Mouse (Mus musculus) adrenal gland, adult 10 weeks (tissue): Measurements from ENCODE around the gene Rpl13a. TPM values are rescaled to one million over a fixed set of nuclear protein-coding genes. Genes with fewer than 3 reads are reported as not detected.

Experiments
- polyA plus RNA-seq: library from polyadenylated mRNA; stranded (reverse); fragments of 350-450 nt; fragmentation: Illumina TruSeq; extraction: RNeasy Lipid Tissue Mini Kit (QIAGEN cat#74804); gene quantifications from one replicate; pipeline ENCODE4 v1.2.3, GENCODE M21; 2014; ENCODE audit warnings: low read depth, low replicate concordance

Gene Rpl13a
- polyA plus RNA-seq = 287 TPM

DNA sequence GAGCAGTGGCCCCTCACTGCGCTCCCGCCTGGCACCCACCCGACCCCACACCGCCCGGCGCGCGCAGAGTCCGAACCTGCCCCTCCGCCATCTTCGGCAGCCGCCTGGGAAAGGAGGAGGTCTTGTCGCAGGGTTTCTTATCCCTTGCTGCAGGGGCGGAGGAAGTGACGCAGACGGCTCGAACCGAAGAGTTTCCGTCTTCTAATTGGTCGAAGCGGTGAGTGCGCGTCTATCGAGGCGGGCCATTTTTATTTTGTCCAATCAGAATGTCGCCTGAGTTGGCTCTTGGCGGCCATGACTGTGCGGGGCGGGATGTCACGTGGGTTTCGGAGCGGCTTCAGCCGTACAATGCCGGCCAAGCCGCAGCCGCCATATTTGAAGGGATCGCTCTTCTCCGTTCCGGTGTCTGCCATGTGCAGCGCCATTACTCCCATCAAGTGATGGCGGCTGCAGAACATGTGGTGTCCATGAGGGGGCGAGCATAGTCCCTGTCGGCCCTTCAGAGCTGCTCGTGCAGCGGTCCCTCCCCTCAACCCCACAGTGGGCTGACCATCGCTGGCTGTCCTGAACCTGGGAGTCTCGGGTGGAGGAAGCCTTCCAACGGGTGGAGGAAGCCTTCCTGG is at the start of gene Rpl13a:
Gene Rpl13a (minus strand): TSS at position 138 of the 623 bp plus-strand sequence.

DNA sequence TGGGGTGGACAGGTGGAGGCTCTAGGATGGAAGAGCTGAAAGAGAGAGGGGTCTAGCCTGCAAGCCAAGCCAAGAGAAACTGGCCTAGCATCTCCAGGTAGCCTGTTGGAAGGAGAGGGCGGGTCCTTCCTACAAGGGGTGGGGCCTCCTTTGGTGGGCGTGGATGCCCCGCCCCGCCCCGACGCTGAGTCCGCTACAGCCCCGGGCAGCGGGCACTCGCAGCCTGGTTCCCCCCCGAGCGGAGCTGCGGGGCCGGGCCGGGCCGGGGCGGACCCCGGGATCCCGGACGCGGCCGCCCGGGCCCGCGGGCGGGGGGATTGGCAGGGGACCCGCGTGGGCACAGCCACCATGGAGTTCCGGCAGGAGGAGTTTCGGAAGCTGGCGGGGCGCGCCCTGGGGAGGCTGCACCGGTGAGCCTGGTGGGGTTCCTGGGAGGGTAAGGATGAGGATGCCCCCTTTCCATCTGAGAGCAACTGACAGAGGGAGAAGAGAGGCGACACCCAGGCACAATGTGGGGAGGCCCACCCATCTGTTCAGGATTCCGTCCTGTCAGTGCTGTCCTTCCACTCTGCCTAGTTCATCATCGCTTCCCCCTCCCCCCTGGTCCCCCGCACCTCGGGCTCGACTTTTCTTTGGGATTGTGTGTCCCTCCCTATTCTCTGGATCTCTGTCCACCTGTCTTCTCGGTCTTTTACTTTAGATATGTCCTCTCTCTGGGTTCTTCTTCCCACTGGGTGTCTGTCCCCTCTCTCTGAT is 35.4 kb upstream of the Rpl13a start, which contains the start of gene Slc17a7:
Gene Slc17a7 (plus strand): TSS at position 215 of the 756 bp plus-strand sequence.

DNA sequence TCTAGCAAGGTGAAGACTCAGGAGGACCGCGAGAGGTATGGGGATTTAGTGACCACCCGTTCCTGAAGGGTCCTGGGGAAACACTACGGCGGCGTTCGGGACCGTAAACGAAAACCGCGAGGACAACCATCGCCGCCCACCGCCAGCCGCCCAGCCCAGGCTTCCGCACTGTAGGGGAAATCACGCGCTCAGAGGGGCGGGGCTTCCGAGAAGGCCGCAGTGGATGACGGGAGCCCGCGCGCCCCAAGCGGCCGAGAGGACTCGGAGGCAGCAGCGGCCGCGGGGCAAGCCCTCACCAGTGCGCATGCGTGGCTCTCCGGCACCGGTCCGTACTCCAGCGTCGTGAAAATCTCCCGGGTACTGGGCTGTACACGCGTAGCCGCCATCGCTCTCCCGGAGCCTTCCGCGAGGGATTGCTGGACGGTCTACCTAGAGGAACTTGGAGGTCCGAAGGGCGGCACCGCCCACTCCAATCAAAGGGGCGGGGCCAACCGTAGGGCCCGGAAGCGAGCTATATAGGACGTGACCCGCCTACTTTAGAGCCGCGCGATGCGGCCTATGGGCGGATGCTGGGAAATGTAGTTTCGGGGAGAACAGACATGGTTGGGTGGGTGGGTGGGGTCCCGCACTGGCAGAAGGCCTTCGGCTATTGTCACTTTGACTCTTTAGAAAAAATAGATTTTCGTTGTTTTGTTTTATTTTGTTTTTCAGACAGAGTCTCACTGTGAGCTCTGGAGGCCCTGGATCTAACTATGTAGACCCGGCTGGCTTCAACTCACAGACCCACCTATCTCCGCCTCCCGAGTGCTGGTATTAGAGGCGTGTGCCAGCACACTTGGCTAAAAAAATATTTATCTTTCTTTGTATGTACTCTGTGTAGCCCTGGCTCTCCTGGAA is 25.8 kb upstream of the Rpl13a start, which contains the start of the genes Pih1d1 and Aldh16a1:
Gene Pih1d1 (plus strand): TSS at position 208 of the 897 bp plus-strand sequence.
Gene Aldh16a1 (minus strand): TSS at position 489 of the 897 bp plus-strand sequence.

DNA sequence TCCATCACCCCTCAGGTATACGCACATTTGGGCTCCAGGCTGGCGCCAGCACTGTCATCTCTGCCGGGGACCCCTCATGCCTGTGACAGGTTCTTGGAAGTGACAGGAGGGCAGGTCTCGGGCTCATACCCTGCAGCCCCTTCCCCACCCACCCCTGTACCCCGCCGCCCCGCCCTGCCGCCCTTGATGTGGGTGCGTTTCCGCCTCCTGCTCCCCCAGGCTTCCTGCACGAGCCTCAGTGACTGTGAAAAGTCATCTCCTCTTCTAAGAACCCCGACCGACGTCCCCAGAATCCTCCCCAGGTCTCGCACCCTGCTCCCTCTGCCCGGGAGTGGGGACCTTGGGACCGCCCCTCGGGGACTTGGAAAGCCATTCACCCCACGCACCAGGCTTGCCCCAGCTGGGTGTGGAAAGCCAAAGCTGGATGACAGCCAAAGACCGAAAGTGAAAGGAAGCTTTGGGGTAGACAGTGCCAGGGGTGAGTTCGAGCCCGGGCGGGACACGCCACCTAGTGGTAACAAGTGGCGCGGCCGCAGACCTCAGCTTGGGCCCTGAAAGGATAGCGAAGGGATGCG is 7.5 kb upstream of the Rpl13a start, which contains the start of the genes Gm45713 and Flt3l:
Gene Gm45713 (minus strand): TSS at position 239 of the 575 bp plus-strand sequence.
Gene Flt3l (minus strand): TSS at position 440 of the 575 bp plus-strand sequence.

DNA sequence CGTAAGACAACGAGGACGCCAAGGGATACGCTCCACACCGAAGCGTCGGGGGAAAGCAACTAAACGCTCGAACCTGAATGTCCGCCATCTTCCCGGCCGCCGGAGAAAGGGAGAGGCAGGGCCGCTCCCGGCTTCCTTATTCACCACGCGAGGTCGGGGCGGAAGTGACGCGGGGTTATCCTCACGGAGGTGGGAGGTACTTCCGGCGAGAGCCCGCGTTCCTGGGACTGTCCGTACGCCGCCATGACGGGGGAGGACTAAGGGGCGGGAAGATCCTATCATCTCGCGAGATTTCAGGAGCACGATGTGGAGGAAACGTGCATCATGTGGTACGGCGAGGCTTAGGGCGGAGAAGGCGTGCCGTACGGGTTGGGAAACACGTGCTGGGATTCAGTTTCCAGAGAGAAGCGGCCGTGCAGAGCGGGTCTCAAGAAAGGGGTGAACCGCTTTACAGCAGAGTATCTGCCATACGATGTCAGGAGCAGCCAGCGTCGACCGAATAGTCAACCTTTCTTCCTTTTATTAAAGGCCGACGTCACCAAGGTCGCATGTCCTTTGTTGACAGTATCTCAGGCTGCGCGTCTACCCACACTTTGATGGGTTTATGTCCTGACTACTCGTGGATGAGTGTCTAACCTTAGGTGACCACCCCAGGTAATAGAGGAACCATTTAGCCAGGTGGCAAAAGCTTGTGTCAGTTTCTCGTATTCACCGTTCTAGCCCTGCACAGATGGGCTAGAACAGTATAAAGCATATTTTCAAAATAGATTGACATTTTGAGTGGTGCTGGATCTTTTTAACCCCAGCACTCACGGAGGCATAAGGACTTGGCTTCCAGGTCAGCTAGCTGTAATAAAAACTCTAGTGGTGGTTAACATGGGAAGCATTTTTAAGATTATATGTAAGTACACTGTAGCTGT is 4.1 kb downstream of the Rpl13a start, which contains the start of gene Rps11:
Gene Rps11 (minus strand): TSS at position 216 of the 920 bp plus-strand sequence.

DNA sequence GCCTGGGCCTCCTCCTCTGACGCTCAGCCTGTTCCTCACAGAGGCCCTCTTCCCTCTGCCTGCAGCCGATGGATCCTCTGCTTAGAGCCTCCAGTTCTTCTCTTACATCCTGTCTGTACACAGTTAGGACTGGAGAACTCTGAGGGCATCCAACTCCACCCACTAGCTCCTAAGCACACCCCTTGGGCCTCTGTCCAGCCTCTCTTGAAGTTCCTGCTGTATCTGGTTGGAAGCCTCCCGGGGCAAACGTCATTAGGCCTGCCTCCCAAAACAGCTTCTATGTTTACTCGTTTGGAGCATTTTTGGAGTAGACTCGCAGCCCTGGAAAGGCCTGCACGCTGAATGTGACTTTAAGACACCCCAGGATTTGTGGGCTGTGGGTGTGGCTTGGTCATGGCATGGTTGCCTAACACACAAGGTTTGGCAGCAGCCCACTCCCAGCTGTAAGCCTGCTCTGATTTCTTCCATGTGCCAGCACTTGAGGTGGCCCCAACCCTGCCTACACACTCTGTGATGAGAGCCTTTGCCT is 24.8 kb downstream of the Rpl13a start, which contains the start of gene Fcgrt:
Gene Fcgrt (minus strand): TSS at position 200 of the 529 bp plus-strand sequence.

DNA sequence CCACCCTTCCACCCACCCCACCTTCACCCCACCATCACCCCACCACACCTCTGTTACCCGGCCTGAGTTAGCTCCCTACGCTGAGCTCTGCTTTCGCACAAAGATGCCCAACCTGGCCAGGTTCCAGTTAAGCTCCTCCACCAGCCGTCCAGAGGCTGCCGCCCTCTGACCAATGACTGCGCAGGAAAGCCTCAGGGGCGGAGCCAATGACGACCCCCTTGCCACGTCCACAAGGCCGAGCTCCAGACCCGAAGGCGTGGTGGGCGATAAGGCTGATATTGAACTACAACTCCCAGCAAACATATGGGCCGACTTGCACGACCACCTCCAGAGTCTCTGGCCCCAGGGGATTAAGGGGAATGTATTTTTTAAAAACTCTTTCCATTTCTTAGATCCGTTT is 36.5 kb downstream of the Rpl13a start, which contains the start of gene Rcn3:
Gene Rcn3 (minus strand): TSS at position 174 of the 400 bp plus-strand sequence.

Other genes starting within 250 kb of the Rpl13a start
- gene Med25, start 236.0 kb downstream of the Rpl13a start, polyA plus RNA-seq = 4.0 TPM
- gene Fuz, start 232.7 kb downstream of the Rpl13a start, polyA plus RNA-seq = 6.5 TPM
- 23.6 TPM for gene Ap2a1, start 199.3 kb downstream of the Rpl13a start, polyA plus RNA-seq
- gene Tsks, start 185.6 kb downstream of the Rpl13a start, polyA plus RNA-seq = not detected
- 0.70 TPM for gene Cpt1c, start 153.9 kb downstream of the Rpl13a start, polyA plus RNA-seq
- gene Prmt1, start 142.2 kb downstream of the Rpl13a start, polyA plus RNA-seq = 9.0 TPM
- gene Irf3, start 131.1 kb downstream of the Rpl13a start, polyA plus RNA-seq = 24.6 TPM
- gene Bcl2l12, start 130.0 kb downstream of the Rpl13a start, polyA plus RNA-seq = not detected
- gene Scaf1, start 112.4 kb downstream of the Rpl13a start, polyA plus RNA-seq = 4.1 TPM
- 5.8 TPM for gene Rras, start 110.8 kb downstream of the Rpl13a start, polyA plus RNA-seq
- gene Prr12, start 75.9 kb downstream of the Rpl13a start, polyA plus RNA-seq = 0.41 TPM
- 7.3 TPM for gene Nosip, start 66.3 kb downstream of the Rpl13a start, polyA plus RNA-seq
- gene Prrg2, start 66.1 kb downstream of the Rpl13a start, polyA plus RNA-seq = 3.9 TPM
- not detected for gene Rcn3, start 36.5 kb downstream of the Rpl13a start, polyA plus RNA-seq
- gene Fcgrt, start 24.9 kb downstream of the Rpl13a start, polyA plus RNA-seq = 21.6 TPM
- gene Rps11, start 4.3 kb downstream of the Rpl13a start, polyA plus RNA-seq = 313 TPM
- gene Gm45713, start 7.5 kb upstream of the Rpl13a start, polyA plus RNA-seq = not detected
- gene Flt3l, start 7.7 kb upstream of the Rpl13a start, polyA plus RNA-seq = 11.4 TPM
- gene Pih1d1, start 25.5 kb upstream of the Rpl13a start, polyA plus RNA-seq = 2.8 TPM
- gene Aldh16a1, start 25.8 kb upstream of the Rpl13a start, polyA plus RNA-seq = 2.0 TPM
- gene Slc17a7, start 35.2 kb upstream of the Rpl13a start, polyA plus RNA-seq = not detected
- gene Gfy, start 50.8 kb upstream of the Rpl13a start, polyA plus RNA-seq = not detected
- not detected for gene Pth2, start 52.2 kb upstream of the Rpl13a start, polyA plus RNA-seq
- gene Ccdc155, start 76.1 kb upstream of the Rpl13a start, polyA plus RNA-seq = not detected
- not detected for gene Dkkl1, start 83.4 kb upstream of the Rpl13a start, polyA plus RNA-seq
- gene Tead2, start 87.0 kb upstream of the Rpl13a start, polyA plus RNA-seq = 2.2 TPM
- gene Cd37, start 110.4 kb upstream of the Rpl13a start, polyA plus RNA-seq = 0.52 TPM
- gene Slc6a16, start 112.3 kb upstream of the Rpl13a start, polyA plus RNA-seq = not detected
- gene Slc6a21, start 148.8 kb upstream of the Rpl13a start, polyA plus RNA-seq = not detected
- gene Trpm4, start 205.0 kb upstream of the Rpl13a start, polyA plus RNA-seq = 0.29 TPM
- 0.87 TPM for gene Hrc, start 206.5 kb upstream of the Rpl13a start, polyA plus RNA-seq
- not detected for gene Ppfia3, start 238.3 kb upstream of the Rpl13a start, polyA plus RNA-seq
- gene Lin7b, start 241.8 kb upstream of the Rpl13a start, polyA plus RNA-seq = not detected